Comparison of ENCODE assay signal across 9 mouse cellular contexts in the genomic region with DNA sequence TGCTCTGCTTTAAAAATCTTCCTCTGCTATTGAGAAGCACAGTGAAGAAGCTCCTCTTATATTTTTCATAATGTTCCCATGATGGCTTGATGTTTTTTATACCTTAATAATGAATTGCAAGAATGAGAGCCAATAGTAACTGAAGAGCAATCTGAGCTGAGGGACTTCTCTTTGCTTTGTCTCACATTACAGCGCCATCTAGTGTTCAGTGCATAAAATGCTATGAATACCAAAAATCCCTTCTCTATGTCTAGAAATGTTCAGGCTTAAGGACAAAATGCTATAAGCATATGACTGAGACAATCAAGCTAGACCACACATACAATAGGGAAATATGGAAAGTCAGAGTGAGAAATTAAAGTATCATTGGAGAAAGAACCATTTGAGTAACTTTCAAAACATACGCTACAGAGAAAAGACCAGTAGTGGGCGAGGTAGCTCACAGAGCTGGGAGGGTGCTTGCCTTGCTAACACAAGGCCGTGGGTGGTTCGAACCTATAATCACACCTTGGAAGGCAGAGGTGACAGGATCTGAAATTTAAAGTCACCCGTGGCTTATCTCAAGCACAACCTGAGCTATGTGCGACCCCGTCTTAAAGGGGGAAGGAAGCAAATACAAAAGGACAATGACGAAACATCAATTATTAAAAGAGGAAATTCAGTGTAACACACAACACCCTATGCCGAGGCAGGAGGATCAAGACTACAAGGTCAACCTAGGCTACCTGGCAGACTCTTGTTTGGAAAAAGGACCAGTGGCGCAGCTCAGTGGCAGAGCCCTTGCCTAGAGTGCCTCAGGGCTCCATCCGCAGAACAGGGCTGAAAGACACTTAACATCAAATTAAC. TPM values are rescaled to one million over a fixed set of nuclear protein-coding genes. Genes with fewer than 3 reads are reported as not detected.
DNase-seq lines count a peak whose midpoint lies in the region; ATAC-seq and TF ChIP-seq lines count a peak whose summit lies in the region.
"Had no signal": no experiment of that assay in that cellular context is flagged by ENCODE, and none has a peak within 500 bp of the region (broad histone marks: within the 10 kb centered on the region; RNA-seq: fewer than 3 reads in every experiment).

No protein-coding gene starts in this region.

- no peaks in the 10 kb centered on the region for H3K4me1 ChIP-seq in liver, embryonic 14.5 days (replicated peaks; ENCODE audit: control insufficient read depth in 2 of 2, insufficient read depth in 2 of 2, low read length in 1 of 2)
- H3K4me1 ChIP-seq in liver, embryonic 12.5 days, result no peaks in the 10 kb centered on the region
- peaks cover 5% of the 10 kb centered on the region for H3K4me1 ChIP-seq in bone marrow macrophage, adult 2 months (ENCODE audit: control insufficient read depth, insufficient read depth, low read length)
- no peaks in the 10 kb centered on the region for H3K4me1 ChIP-seq in intestine, embryonic 15.5 days (replicated peaks)
- H3K4me1 ChIP-seq: stomach, embryonic 15.5 days had no signal

- no peak overlapping the region for H3K27ac ChIP-seq in liver, embryonic 14.5 days
- no peak overlapping the region for H3K27ac ChIP-seq in liver, embryonic 12.5 days
- H3K27ac ChIP-seq in bone marrow macrophage, adult 2 months (ENCODE audit: insufficient read depth, low read depth, low read length), result no peak overlapping the region
- no peak overlapping the region for H3K27ac ChIP-seq in intestine, embryonic 15.5 days
- H3K27ac ChIP-seq: stomach, embryonic 15.5 days had no signal

- no peak overlapping the region for H3K9ac ChIP-seq in liver, embryonic 14.5 days (replicated peaks)
- H3K9ac ChIP-seq in liver, embryonic 12.5 days, result no peak overlapping the region
- no peak overlapping the region for H3K9ac ChIP-seq in intestine, embryonic 15.5 days
- H3K9ac ChIP-seq: stomach, embryonic 15.5 days had no signal

- no peak overlapping the region for H3K4me2 ChIP-seq in liver, embryonic 14.5 days (ENCODE audit: low read depth)
- no peak overlapping the region for H3K4me2 ChIP-seq in liver, embryonic 12.5 days
- H3K4me2 ChIP-seq in intestine, embryonic 15.5 days (replicated peaks), result no peak overlapping the region
- H3K4me2 ChIP-seq: stomach, embryonic 15.5 days had no signal

- peak; percentile 10 for DNase-seq in cerebellum, adult 8-10 months
- DNase-seq in cerebellum, adult 18-20 months, result no peak
- peak in 2 of 3 experiments; percentile 23 to 35 for DNase-seq in liver, embryonic 14.5 days (ENCODE audit: low read depth in 3 of 3, low spot score in 3 of 3)
- peak; percentile 38 for DNase-seq in retina, postnatal 7 days (ENCODE audit: low read depth, low spot score)
- no peak for DNase-seq in spleen, adult 18-20 months

- TF ChIP-seq EP300 in liver, embryonic 14.5 days (IDR thresholded peaks at IDR 0.05; ENCODE audit: low read depth), result no peak

- TF ChIP-seq CTCF in liver, embryonic 14.5 days (IDR thresholded peaks at IDR 0.05; ENCODE audit: low read depth), result peak; percentile 68
- TF ChIP-seq CTCF in bone marrow macrophage, adult 2 months (IDR thresholded peaks at IDR 0.05; ENCODE audit: low read depth, low read length), result peak; percentile 37

- no peak for TF ChIP-seq POLR2A in bone marrow macrophage, adult 2 months (IDR thresholded peaks at IDR 0.05; ENCODE audit: borderline replicate concordance, low read depth, low read length)

- WGBS in liver, embryonic 14.5 days (ENCODE audit: insufficient replicate concordance), result 58% methylated on average over 12 of the region's 12 CpGs
- 59% methylated on average over 12 of the region's 12 CpGs for WGBS in liver, embryonic 12.5 days (ENCODE audit: insufficient replicate concordance)
- 74% methylated on average over 12 of the region's 12 CpGs for WGBS in intestine, embryonic 15.5 days

- no peaks in the 10 kb centered on the region for H3K27me3 ChIP-seq in liver, embryonic 14.5 days (ENCODE audit: control insufficient read depth, insufficient read depth, low read length)
- no peaks in the 10 kb centered on the region for H3K27me3 ChIP-seq in liver, embryonic 12.5 days (replicated peaks)
- H3K27me3 ChIP-seq in intestine, embryonic 15.5 days (replicated peaks), result no peaks in the 10 kb centered on the region
- H3K27me3 ChIP-seq: stomach, embryonic 15.5 days had no signal

- ATAC-seq in liver, embryonic 14.5 days (ENCODE audit: insufficient read depth), result no peak
- no peak for ATAC-seq in liver, embryonic 12.5 days
- 0 out of 2 replicates have a peak, but pooled peaks have one; percentile 23 for ATAC-seq in intestine, embryonic 15.5 days

- no peaks in the 10 kb centered on the region for H3K36me3 ChIP-seq in liver, embryonic 14.5 days (replicated peaks; ENCODE audit: control insufficient read depth, insufficient read depth, low read depth)
- H3K36me3 ChIP-seq in liver, embryonic 12.5 days, result no peaks in the 10 kb centered on the region
- H3K36me3 ChIP-seq in intestine, embryonic 15.5 days, result no peaks in the 10 kb centered on the region
- H3K36me3 ChIP-seq: stomach, embryonic 15.5 days had no signal

- H3K9me3 ChIP-seq in liver, embryonic 14.5 days (ENCODE audit: control insufficient read depth, low read length), result no peaks in the 10 kb centered on the region
- H3K9me3 ChIP-seq in liver, embryonic 12.5 days (replicated peaks), result no peaks in the 10 kb centered on the region
- no peaks in the 10 kb centered on the region for H3K9me3 ChIP-seq in intestine, embryonic 15.5 days
- H3K9me3 ChIP-seq: stomach, embryonic 15.5 days had no signal

- no peak overlapping the region for H3K4me3 ChIP-seq in liver, embryonic 14.5 days (ENCODE audit: insufficient read depth in 1 of 2, low read depth in 2 of 2, low read length in 2 of 2)
- H3K4me3 ChIP-seq in liver, embryonic 12.5 days, result no peak overlapping the region
- H3K4me3 ChIP-seq in bone marrow macrophage, adult 2 months (ENCODE audit: insufficient read depth, low read length), result no peak overlapping the region
- no peak overlapping the region for H3K4me3 ChIP-seq in intestine, embryonic 15.5 days (replicated peaks)
- H3K4me3 ChIP-seq: stomach, embryonic 15.5 days had no signal

RNA-seq across cellular contexts. Expression of gene Stx19, which starts 11.9 kb away (rescaled TPM):
- not detected in 2 replicates for polyA plus RNA-seq in liver, embryonic 14.5 days (2012; rRNA removed)
- polyA plus RNA-seq in liver, embryonic 14.5 days (2014; fragmentation: Nextera tagmentation; extraction: Ambion mirVana), result not detected in 2 replicates
- 0.11 and 0.23 TPM in 2 replicates for polyA plus RNA-seq in liver, embryonic 12.5 days (2016; fragmentation: Nextera tagmentation; extraction: Ambion mirVana)
- not detected in 2 replicates for polyA plus RNA-seq in bone marrow macrophage, adult 2 months (2012; ENCODE audit: insufficient read depth, insufficient read length, missing spikeins)
- 0.51 and 0.52 TPM in 2 replicates for polyA plus RNA-seq in intestine, embryonic 15.5 days (2015; fragmentation: Nextera tagmentation; extraction: Ambion mirVana)

RNA-seq across cellular contexts. Expression of gene Arl13b, which starts 20.5 kb away (rescaled TPM):
- polyA plus RNA-seq in liver, embryonic 14.5 days (2012; rRNA removed), result 1.4 and 1.9 TPM in 2 replicates
- polyA plus RNA-seq in liver, embryonic 14.5 days (2014; fragmentation: Nextera tagmentation; extraction: Ambion mirVana), result 4.2 and 4.3 TPM in 2 replicates
- polyA plus RNA-seq in liver, embryonic 12.5 days (2016; fragmentation: Nextera tagmentation; extraction: Ambion mirVana), result 5.8 TPM in 2 replicates
- polyA plus RNA-seq in bone marrow macrophage, adult 2 months (2012; ENCODE audit: insufficient read depth, insufficient read length, missing spikeins), result 11.8 and 12.1 TPM in 2 replicates
- polyA plus RNA-seq in intestine, embryonic 15.5 days (2015; fragmentation: Nextera tagmentation; extraction: Ambion mirVana), result 14.0 and 15.5 TPM in 2 replicates

RNA-seq across cellular contexts. Expression of gene Pros1, which starts 27.7 kb away (rescaled TPM):
- polyA plus RNA-seq in liver, embryonic 14.5 days (2012; rRNA removed), result 2.7 and 4.7 TPM in 2 replicates
- polyA plus RNA-seq in liver, embryonic 14.5 days (2014; fragmentation: Nextera tagmentation; extraction: Ambion mirVana), result 11.3 and 11.7 TPM in 2 replicates
- polyA plus RNA-seq in liver, embryonic 12.5 days (2016; fragmentation: Nextera tagmentation; extraction: Ambion mirVana), result 17.8 and 19.5 TPM in 2 replicates
- polyA plus RNA-seq in bone marrow macrophage, adult 2 months (2012; ENCODE audit: insufficient read depth, insufficient read length, missing spikeins), result 56.7 and 60.1 TPM in 2 replicates
- 23.5 and 28.0 TPM in 2 replicates for polyA plus RNA-seq in intestine, embryonic 15.5 days (2015; fragmentation: Nextera tagmentation; extraction: Ambion mirVana)

RNA-seq across cellular contexts. Expression of gene Nsun3, which starts 39.8 kb away (rescaled TPM):
- polyA plus RNA-seq in liver, embryonic 14.5 days (2012; rRNA removed), result 3.1 and 3.8 TPM in 2 replicates
- polyA plus RNA-seq in liver, embryonic 14.5 days (2014; fragmentation: Nextera tagmentation; extraction: Ambion mirVana), result 5.2 and 5.8 TPM in 2 replicates
- 7.2 and 9.4 TPM in 2 replicates for polyA plus RNA-seq in liver, embryonic 12.5 days (2016; fragmentation: Nextera tagmentation; extraction: Ambion mirVana)
- polyA plus RNA-seq in bone marrow macrophage, adult 2 months (2012; ENCODE audit: insufficient read depth, insufficient read length, missing spikeins), result 15.1 and 20.8 TPM in 2 replicates
- polyA plus RNA-seq in intestine, embryonic 15.5 days (2015; fragmentation: Nextera tagmentation; extraction: Ambion mirVana), result 8.8 and 8.9 TPM in 2 replicates

Comparison
In these comparisons a context has a peak if more than half of its experiments do, and no peak if none do; other contexts are left out.
1. DNase-seq: peak in cerebellum, adult 8-10 months (single experiment), liver, embryonic 14.5 days (2 of 3) and retina, postnatal 7 days (single experiment); none in cerebellum, adult 18-20 months (0 of 2) and spleen, adult 18-20 months (0 of 2).